Mouse (Mus musculus) brain, embryonic 14.5 days (tissue): ENCODE data around the gene Tmpo. TPM values are rescaled to one million over a fixed set of nuclear protein-coding genes. Genes with fewer than 3 reads are reported as not detected.

Experiments used
- DNase-seq: peaks from one replicate; pipeline ENCODE4 v3.0.0-alpha.2; 2011; ENCODE audit warnings: low read depth
- CTCF ChIP-seq: fragments of 200-500 bp; IDR thresholded peaks from 2 replicates; pipeline ENCODE4 v1.5.1; 2012; ENCODE audit warnings: inconsistent platforms, mild to moderate bottlenecking, moderate library complexity, borderline replicate concordance; ENCODE audit not compliant: insufficient read depth, insufficient read length; ENCODE audit errors: extremely low read depth
- POLR2A ChIP-seq: fragments of 200-500 bp; IDR thresholded peaks from 2 replicates; pipeline ENCODE4 v1.6.1; 2012; ENCODE audit warnings: mild to moderate bottlenecking, inconsistent platforms, borderline replicate concordance; ENCODE audit not compliant: poor library complexity, insufficient read depth, insufficient read length, severe bottlenecking; ENCODE audit errors: extremely low read depth
- polyA plus RNA-seq: library from polyadenylated mRNA; depleted of rRNA; stranded (reverse); fragments of >200 nt; gene quantifications from 2 replicates; pipeline ENCODE4 v1.2.3, GENCODE M21; 2012

Gene Tmpo
- polyA plus RNA-seq, 1 experiment = 177 TPM

GRCm38 (mm10) chr10:91182291-91182990, 1.3 kb upstream of the Tmpo start:
- TF ChIP-seq POLR2A (no peak), CTCF (no peak)
- peak; percentile 80 for DNase-seq

- peak; percentile 98 for DNase-seq
- TF ChIP-seq CTCF (no peak), POLR2A (peak; percentile 65; the same call in 1 of the 2 replicates)
Observed at GRCm38 (mm10) chr10:91181461-91182288, 560 bp upstream of the Tmpo start.

DNA sequence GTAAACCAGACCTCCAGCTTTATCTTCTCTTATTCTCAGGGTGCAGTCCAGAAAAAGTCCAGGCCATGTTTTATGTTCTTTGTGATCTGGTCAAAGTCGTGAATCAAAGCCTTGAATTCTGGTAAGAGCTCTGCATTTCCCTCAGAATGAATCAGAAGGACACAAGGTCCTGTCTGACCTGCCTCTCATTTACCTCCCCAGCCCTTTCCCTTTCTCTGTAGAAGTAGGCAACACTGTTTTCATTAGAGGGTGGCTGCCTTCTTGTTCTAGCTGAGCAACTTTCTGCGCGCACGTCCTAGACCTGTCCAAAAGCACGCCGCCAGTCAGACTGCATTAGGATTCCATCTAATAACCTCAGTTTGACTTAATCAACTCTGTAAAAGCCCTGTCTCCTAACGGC, 814 bp downstream of the Tmpo start:
- peak; percentile 55 for DNase-seq
- TF ChIP-seq CTCF (no peak), POLR2A (no peak)

DNA sequence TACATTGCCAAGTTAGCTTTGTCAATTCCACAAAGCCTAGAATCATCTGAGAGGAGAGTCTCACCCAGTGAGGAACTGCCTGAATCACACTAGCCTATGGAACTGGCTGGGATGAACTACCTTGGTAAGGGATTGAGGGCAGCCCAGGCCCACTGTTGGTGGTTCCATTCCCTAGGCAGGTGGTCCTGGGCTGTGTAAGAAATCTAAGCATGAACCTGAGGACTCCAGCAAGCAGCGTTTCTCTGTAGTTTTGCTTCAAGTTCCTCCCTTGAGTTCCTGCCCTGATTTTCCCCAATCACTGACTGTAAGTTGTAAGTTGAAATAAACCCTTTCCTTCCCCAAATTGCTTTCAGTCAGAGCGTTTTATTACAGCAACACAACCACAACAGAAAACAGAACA, 1.3 kb downstream of the Tmpo start:
- no peak for DNase-seq
- TF ChIP-seq CTCF (no peak), POLR2A (no peak)

GRCm38 (mm10) chr10:91177201-91177600, 3.9 kb downstream of the Tmpo start:
- no peak for DNase-seq
- no peak for TF ChIP-seq CTCF
- no peak for TF ChIP-seq POLR2A

DNA sequence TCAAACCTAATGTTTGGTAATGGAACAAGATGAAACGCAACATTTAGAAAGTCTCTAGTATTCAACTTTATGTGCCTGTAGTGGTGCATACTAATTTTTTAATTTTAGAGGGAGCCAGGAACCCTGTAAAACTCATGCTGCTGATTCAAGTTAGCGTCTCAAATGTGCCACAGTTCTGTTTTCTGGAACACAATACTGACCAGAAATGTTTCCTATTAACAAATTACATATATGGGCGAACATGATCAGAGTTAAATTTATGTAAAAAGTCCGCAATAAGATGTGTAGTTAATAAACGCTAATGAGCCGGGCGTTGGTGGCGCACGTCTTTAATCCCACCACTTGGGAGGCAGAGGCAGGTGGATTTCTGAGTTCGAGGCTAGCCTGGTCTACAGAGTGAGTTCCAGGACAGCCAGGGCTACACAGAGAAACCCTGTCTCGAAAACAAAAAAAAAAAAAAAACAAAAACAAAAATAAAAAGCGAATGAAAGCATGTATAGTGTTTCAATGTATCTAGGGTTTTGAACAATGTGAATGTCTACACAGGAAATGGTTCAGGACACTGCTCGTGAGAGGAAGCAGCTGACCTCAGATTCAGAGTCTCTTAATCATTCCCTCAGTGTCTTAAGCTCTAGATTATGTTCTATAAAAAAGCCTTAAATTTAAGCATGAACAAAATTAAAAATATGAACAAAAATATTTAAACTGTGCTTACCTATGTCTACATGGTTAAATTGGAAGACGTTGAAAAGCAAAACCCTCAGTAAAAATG, 8.6 kb downstream of the Tmpo start:
- no peak for DNase-seq
- TF ChIP-seq CTCF = no peak
- no peak for TF ChIP-seq POLR2A

DNA sequence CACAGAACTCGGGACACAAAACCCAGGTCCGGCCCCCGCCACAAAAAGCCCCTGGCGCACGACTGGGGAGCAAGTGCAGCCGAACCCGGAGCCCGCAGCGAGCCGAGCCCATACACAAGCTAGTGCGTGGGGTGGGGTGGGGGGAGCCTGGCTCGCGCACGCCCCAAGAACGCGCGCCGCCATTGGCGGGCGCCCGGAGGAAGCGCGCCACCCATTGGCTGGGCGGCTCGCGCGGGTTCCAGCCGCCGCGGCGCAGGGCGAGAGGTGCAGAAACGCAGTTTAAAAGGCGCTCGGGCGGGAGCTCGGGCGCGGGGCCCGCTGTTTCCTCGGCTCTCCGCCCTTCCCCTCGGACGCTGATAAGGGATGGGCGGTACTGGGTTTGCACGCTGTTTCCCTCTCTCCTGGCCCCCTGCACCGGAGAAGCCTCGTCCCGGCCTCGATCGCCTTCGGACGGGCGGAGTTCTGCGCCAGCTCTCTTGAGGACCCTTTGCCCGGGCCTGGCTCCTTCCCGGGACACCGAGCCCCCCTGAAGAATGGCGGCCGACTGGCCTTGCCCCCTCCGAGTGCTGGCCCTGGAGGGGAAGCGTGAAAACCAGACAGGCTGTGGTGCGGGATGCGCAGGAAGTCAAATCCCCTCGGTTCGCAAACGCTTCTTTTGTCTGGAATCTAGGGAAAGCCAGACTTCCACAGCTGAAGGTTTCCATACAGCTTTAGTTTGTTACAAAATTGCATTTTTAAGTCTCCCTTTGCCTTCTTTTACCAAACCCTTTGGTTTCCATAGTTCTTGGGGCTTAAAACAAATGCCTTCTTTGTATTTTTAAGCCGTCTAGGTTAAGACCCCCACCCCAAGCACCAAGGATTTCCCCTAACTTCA, 9.4 kb downstream of the Tmpo start:
- peak; percentile 97 for DNase-seq
- no peak for TF ChIP-seq CTCF
- TF ChIP-seq POLR2A = peak; percentile 94

- DNase-seq = peak; percentile 69
Observed at GRCm38 (mm10) chr10:91171041-91171440, 10.1 kb downstream of the Tmpo start.

GRCm38 (mm10) chr10:91170143-91170941, 10.8 kb downstream of the Tmpo start:
- TF ChIP-seq POLR2A = peak; percentile 35; the same call in 1 of the 2 replicates
- TF ChIP-seq CTCF = peak; percentile 71
- peak; percentile 96 for DNase-seq

More at GRCm38 (mm10) chr10:91171041-91171440, 10.1 kb downstream of the Tmpo start:
- TF ChIP-seq CTCF = no peak
- no peak for TF ChIP-seq POLR2A

DNA sequence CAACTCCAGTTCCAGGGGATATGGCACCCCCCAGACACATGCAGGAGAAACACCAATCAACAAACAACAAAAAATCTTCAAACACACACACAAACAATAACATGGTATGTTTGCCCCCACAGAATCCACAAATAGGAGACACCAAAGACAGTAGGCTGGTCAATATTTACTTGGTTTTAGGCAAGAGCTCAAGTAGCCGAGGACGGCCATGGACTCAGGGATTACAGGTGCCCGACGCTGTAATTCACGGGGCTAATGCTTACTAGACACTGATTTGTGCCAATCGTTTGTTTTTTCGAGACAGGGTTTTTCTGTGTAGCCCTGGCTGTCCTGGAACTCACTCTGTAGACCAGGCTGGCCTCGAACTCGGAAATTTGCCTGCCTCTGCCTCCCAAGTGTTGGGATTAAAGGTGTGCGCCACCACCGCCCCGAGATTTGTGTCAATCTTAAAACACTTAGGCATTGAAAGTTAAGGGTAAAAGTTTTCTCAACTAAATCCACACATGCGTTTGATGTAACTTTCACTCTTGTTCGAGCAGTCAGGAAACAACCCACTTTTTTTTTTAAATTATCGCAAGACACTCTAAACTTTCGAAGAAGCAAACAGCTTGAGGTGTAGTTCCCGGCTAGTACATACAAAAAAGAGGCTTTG, 11.6 kb downstream of the Tmpo start:
- TF ChIP-seq CTCF = no peak
- TF ChIP-seq POLR2A = no peak
- no peak for DNase-seq
